Mouse (Mus musculus) kidney, adult 2 months (tissue): ENCODE results near the gene Snx6.
"Not testable (repeated sequence)": the region's sequence is repeated elsewhere in the genome, so short reads cannot be mapped to it uniquely, and the experiment has no call there.

ENCODE experiments used
- CTCF ChIP-seq: fragments of 200-500 bp; conservative IDR thresholded peaks from 2 replicates; pipeline ENCODE4 v1.5.1; 2011; ENCODE audit warnings: low read depth, mild to moderate bottlenecking, control low read depth, low read length, moderate library complexity, mixed read lengths; ENCODE audit not compliant: insufficient read depth, insufficient read length
- POLR2A ChIP-seq: fragments of 200-500 bp; IDR thresholded peaks from one replicate; pipeline ENCODE4 v1.6.1; 2011; ENCODE audit warnings: low read depth, low read length, control low read depth

GRCm38 (mm10) chr12:54737891-54738660 is 57.4 kb downstream of the Snx6 start:
- TF ChIP-seq POLR2A, CTCF: not testable (repeated sequence)
